Mouse (Mus musculus): ENCODE measurements around the gene Dnal1. TPM values are rescaled to one million over a fixed set of nuclear protein-coding genes. Genes with fewer than 3 reads are reported as not detected.
A peak's percentile ranks its signal among the peaks of the same experiment; 100 is the strongest.

Dnal1 gene
- polyA plus RNA-seq, 1 experiment from 2014 or later: 23.6 TPM

- POLR2A ChIA-PET: no interaction called here
- no peak for DNase-seq (ENCODE audit: low read depth, low spot score)
- CTCF ChIA-PET: no interaction called here
- H3K27me3 ChIP-seq: no peaks in the 10 kb centered on the region
- in situ Hi-C loops (cut with MboI; ENCODE audit: low pct_unique_long_range_greater_than_20kb): no loop called here
- ATAC-seq: no peak
- no peak for TF ChIP-seq CTCF (IDR thresholded peaks at IDR 0.05)
Observed at GRCm38 (mm10) chr12:84128576-84128975, 14.4 kb downstream of the Dnal1 start.

GRCm38 (mm10) chr12:84129931-84130330, 15.8 kb downstream of the Dnal1 start:
- TF ChIP-seq CTCF (IDR thresholded peaks at IDR 0.05): no peak
- ATAC-seq: no peak
- no peaks in the 10 kb centered on the region for H3K27me3 ChIP-seq
- POLR2A ChIA-PET: no interaction called here
- in situ Hi-C loops (cut with MboI; ENCODE audit: low pct_unique_long_range_greater_than_20kb): loop anchor here (10.0 kb wide), 1 partner anchor 155 kb away; no protein-coding TSS in a partner anchor
- CTCF ChIA-PET: no interaction called here
- no peak for DNase-seq (ENCODE audit: low read depth, low spot score)

GRCm38 (mm10) chr12:84132265-84132664, 18.1 kb downstream of the Dnal1 start:
- CTCF ChIA-PET: interaction anchor here (0.7 to 1.7 kb wide), 5 partner anchors 12 to 115 kb away, joined by 3 to 4 read pairs (median 3); no protein-coding TSS in a partner anchor
- in situ Hi-C loops (cut with MboI; ENCODE audit: low pct_unique_long_range_greater_than_20kb): loop anchor here (10.0 kb wide), 1 partner anchor 157 kb away; no protein-coding TSS in a partner anchor
- POLR2A ChIA-PET: interaction anchor here (0.6 kb wide), 1 partner anchor 40 kb away, joined by 3 read pairs; no protein-coding TSS in a partner anchor
- ATAC-seq: no peak
- peak; percentile 75 for TF ChIP-seq CTCF (IDR thresholded peaks at IDR 0.05)
- DNase-seq (ENCODE audit: low read depth, low spot score): no peak
- H3K27me3 ChIP-seq: no peaks in the 10 kb centered on the region

GRCm38 (mm10) chr12:84137131-84137530, 23.0 kb downstream of the Dnal1 start:
- no peaks in the 10 kb centered on the region for H3K27me3 ChIP-seq
- TF ChIP-seq CTCF (IDR thresholded peaks at IDR 0.05): no peak
- POLR2A ChIA-PET: no interaction called here
- in situ Hi-C loops (cut with MboI; ENCODE audit: low pct_unique_long_range_greater_than_20kb): loop anchor here (10.0 kb wide), 1 partner anchor 162 kb away; no protein-coding TSS in a partner anchor
- DNase-seq (ENCODE audit: low read depth, low spot score) (no peak), ATAC-seq (no peak)
- CTCF ChIA-PET: no interaction called here

DNA sequence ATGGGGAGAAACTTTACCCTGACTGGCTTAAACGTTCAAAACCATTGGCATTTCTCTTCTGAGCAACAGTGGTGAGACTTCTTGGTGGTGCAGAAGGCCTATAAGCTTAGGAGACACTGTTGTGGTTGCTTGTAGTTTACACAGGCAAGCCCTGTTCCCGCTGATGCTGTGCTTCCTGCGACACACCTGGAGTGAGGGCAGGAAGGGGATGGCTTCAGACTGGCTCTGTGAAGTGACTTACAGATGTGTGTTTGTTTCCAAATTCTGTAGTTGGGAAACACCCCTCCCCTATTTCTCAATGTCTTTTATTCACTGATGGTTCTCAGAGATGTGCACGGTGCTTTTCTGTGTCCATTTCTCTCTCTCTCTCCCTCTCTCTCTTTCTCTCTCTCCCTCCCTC, 26.0 kb downstream of the Dnal1 start:
- CTCF ChIA-PET: no interaction called here
- DNase-seq (ENCODE audit: low read depth, low spot score): no peak
- no peaks in the 10 kb centered on the region for H3K27me3 ChIP-seq
- TF ChIP-seq CTCF (IDR thresholded peaks at IDR 0.05): no peak
- in situ Hi-C loops (cut with MboI; ENCODE audit: low pct_unique_long_range_greater_than_20kb): no loop called here
- POLR2A ChIA-PET: no interaction called here
- ATAC-seq: no peak

GRCm38 (mm10) chr12:84141271-84141670, 27.1 kb downstream of the Dnal1 start:
- TF ChIP-seq CTCF (IDR thresholded peaks at IDR 0.05): no peak
- DNase-seq (ENCODE audit: low read depth, low spot score): no peak
- ChIA-PET POLR2A (no interaction called here), CTCF (interaction anchor here (0.6 to 1.0 kb wide), 3 partner anchors 8 to 41 kb away, joined by 3 to 4 read pairs (median 3); partner anchors contain the start of gene Acot6)
- no peaks in the 10 kb centered on the region for H3K27me3 ChIP-seq
- no peak for ATAC-seq
- in situ Hi-C loops (cut with MboI; ENCODE audit: low pct_unique_long_range_greater_than_20kb): no loop called here

- in situ Hi-C loops (cut with MboI; ENCODE audit: low pct_unique_long_range_greater_than_20kb): no loop called here
- no peak for TF ChIP-seq CTCF (IDR thresholded peaks at IDR 0.05)
- no peaks in the 10 kb centered on the region for H3K27me3 ChIP-seq
- ChIA-PET CTCF (interaction anchor here (1.0 kb wide), 1 partner anchor 7 kb away, joined by 3 read pairs; no protein-coding TSS in a partner anchor), POLR2A (no interaction called here)
- no peak for DNase-seq (ENCODE audit: low read depth, low spot score)
- no peak for ATAC-seq
Observed at GRCm38 (mm10) chr12:84142281-84143050, 28.3 kb downstream of the Dnal1 start.

DNA sequence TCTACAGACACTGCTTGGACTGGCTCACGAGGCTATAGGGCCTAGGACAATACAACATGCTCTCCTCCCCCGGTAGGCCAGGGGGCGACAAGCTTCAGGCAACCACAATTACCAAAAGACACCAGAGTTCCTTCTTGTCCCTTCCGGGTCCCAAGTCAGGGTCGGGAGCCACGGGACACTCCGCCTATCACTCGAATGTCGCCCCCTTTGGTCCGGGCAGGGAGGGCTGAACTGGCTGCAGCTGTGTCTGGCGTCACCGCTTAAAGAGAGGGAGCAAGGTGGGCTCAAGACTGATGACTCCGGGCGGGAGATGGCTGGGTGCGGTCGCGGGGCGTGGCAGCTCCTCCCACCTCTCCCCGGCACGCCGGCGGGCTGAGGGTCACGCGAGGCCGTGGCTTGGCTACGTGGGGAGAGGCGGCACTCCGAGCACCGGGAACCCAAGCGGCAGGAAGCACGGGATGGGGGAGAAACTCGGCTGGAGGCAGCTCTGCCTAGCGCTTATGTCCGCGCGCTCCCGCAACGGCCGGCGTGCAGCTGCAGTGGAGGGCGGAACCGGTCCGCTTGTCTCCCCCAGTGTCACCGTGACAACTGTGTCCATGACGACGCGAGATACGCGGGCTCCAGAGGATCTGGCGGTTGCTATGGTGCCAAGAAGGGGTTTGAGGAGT, 33.9 kb downstream of the Dnal1 start, which contains the start of gene Pnma1:
Gene Pnma1, minus strand, starts transcription at position 536 of the 668 bp plus-strand sequence.
- TF ChIP-seq CTCF (IDR thresholded peaks at IDR 0.05): no peak
- ChIA-PET CTCF (interaction anchor here (0.9 kb wide), 2 partner anchors 10 to 16 kb away, joined by 3 read pairs; no protein-coding TSS in a partner anchor), POLR2A (interaction anchor here (0.8 kb wide), 1 partner anchor 44 kb away, joined by 3 read pairs; no protein-coding TSS in a partner anchor)
- in situ Hi-C loops (cut with MboI; ENCODE audit: low pct_unique_long_range_greater_than_20kb): no loop called here
- ATAC-seq: no peak
- no peaks in the 10 kb centered on the region for H3K27me3 ChIP-seq
- no peak for DNase-seq (ENCODE audit: low read depth, low spot score)

- no peak for TF ChIP-seq CTCF (IDR thresholded peaks at IDR 0.05)
- CTCF ChIA-PET: interaction anchor here (0.9 kb wide), 1 partner anchor 9 kb away, joined by 3 read pairs; no protein-coding TSS in a partner anchor
- H3K27me3 ChIP-seq: no peaks in the 10 kb centered on the region
- DNase-seq (ENCODE audit: low read depth, low spot score) (no peak), ATAC-seq (no peak)
- in situ Hi-C loops (cut with MboI; ENCODE audit: low pct_unique_long_range_greater_than_20kb): no loop called here
- POLR2A ChIA-PET: interaction anchor here (0.8 kb wide), 1 partner anchor 43 kb away, joined by 3 read pairs; no protein-coding TSS in a partner anchor
Observed at GRCm38 (mm10) chr12:84148622-84149012, 34.5 kb downstream of the Dnal1 start.

DNA sequence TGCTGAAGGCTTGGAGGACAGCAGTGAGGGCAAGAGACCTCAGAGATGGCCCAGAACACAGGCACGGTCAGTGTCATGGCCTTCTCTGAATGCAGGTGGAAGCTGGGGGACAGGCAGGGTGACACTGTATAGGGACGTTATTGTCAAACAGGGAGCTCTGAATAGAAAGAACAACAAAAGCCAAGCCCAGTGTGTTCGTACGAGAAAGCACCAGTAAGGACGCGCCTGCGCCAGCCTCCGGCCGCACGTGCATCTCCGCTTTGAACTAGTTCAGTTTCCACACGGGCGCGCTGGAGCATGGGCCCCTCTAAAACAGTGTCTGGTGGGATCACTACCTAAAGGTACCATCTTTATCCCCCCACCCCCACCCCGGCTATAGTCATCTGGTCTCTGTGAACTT, 35.8 kb downstream of the Dnal1 start:
- ChIA-PET CTCF (interaction anchor here (1.6 kb wide), 1 partner anchor 8 kb away, joined by 3 read pairs; no protein-coding TSS in a partner anchor), POLR2A (no interaction called here)
- in situ Hi-C loops (cut with MboI; ENCODE audit: low pct_unique_long_range_greater_than_20kb): no loop called here
- no peak for TF ChIP-seq CTCF (IDR thresholded peaks at IDR 0.05)
- no peak for DNase-seq (ENCODE audit: low read depth, low spot score)
- no peaks in the 10 kb centered on the region for H3K27me3 ChIP-seq
- ATAC-seq: no peak
